Mouse (Mus musculus) common myeloid progenitor, adult 5-6 weeks (primary cell): ENCODE results near the gene Krt27. TPM values are rescaled to one million over a fixed set of nuclear protein-coding genes. Genes with fewer than 3 reads are reported as not detected.

ENCODE experiments used
- ATAC-seq: replicated peaks from 2 replicates; pipeline ENCODE4 v1.8.0; 2016; ENCODE audit warnings: low read depth, mild to moderate bottlenecking, moderate TSS enrichment, inconsistent platforms; ENCODE audit not compliant: poor library complexity, severe bottlenecking
- total RNA-seq: library from RNA; stranded (forward); fragments of 200-1000, 187-1606 nt; gene quantifications from 2 replicates; pipeline ENCODE4 v1.2.3, GENCODE M21; 2017

Krt27 gene
- not detected in 2 replicates for total RNA-seq

DNA sequence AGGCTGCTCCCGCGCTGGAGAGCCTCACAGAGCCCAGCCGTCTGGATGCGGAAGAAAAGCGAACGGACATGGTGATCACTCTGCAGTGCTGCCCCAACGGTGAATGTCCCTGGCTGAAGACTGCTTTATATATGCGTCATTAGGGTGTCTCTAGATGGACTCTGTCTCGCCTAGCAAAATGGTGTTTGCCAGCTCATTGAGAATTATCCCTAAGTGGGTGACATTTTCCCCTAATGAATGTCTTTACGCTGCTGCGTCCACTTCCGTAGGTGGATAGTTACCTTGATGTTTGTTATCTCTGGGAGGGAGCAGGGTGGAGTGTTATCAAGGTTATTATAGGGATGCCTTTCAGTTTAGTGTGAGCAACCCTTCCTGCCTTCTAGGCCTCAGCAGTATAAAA lies at the start of gene Krt27:
Gene Krt27, minus strand, starts transcription at position 101 of the 400 bp plus-strand sequence.
- no peak for ATAC-seq

DNA sequence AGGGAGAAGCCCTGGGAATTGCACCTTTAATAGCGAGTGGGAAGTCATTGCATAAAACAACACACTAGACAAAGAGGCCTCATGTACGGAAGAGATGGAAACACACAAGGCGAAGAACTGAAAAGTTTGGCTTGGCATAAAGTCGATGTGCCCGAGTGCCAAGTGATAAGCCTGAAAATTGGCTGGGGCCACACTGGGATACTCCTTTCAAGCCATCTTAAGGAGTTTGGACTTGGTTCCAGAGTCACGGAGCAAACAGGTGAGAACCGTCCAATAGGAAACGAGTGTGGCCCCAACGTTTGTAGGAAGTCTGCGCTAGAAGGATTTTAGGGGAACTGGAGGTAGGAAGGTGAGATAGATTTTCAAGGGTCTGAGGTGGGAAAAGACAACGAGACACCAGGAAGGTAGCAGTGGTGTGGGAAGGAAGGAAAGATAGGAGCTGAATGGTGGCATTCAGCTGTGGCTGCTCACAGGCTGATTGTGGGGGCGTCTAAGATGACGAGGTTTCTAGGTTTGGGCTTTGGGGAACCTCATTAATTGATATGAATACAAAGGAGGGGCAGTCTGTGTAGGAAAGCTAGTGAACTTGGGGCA lies 49.1 kb upstream of the Krt27 start:
- no peak for ATAC-seq

DNA sequence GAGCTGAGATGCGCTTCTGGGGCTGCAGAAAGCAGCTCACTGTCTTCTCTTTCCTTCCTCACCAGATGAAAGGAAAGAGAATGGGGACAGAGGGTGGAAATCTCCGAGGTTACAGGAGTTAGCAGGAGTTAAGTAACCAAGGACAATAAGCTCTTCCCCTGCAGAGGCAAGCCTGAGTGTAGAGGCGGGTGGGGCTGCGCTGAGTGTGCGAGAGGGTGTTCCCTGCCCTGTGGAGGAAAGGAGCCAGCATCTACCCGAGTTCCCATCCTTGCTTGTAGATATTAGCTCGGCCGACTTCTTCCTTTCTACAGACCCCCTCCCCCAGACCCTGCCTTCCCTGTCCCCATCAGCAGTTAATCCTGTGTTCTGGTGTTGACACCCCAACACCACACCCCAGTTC lies 47.9 kb upstream of the Krt27 start:
- ATAC-seq: no peak

DNA sequence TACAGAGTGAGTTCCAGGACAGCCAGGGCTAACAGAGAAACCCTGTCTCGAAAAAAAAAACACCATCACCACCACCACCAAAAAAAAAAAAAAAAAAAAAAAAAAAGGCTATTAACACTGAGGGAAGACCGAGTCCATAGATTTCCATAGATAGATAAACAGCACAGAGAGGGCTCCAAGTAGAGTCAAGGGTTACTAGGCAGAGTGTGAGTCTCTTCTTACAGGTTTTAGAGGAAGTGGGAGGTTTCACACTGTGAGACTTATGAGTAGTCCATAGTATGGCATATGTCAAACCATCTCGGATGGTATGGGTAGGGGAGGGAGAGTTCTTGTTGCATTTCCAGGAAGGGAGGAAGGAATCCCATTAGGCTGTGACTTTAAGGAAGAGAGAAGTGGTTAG lies 47.2 kb upstream of the Krt27 start:
- ATAC-seq: no peak

DNA sequence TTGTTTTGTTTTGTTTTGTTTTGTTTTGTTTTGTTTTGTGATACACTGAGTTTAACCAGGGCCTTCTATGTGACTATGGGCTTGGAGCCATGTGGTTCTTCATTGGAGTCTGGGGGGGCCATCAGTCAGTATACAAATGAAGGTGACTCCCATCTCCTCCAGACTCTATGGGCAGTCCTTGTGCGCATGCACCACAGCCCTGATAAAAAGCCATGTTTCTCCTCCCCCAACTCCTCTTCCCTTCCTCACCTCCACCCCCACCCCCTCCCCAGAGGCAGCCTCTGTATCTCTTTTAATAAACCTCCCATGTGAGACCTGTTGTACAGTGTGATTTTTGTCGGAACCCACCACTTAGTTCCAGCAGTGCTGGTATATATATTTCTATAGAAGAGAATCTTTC lies 45.8 kb upstream of the Krt27 start:
- no peak for ATAC-seq

DNA sequence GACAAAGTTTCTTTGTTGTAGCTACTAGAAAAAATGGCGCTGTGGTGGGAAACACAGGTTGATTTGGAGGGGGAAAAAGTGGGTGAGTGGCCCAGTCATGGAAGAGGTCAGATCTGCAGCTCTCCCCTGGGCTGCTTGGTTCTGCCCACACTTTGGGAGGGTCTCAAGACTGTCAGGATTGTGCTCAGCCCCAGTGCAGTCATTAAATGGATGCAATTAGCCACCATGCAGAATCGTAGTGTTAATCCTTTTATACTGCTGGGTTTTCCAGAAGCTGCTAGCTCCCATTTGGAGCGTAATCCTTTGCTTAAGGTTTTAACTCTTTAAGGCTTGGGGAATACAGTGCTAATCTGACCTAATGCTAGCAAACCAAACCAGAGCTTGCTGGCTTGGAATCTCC lies 45.1 kb upstream of the Krt27 start:
- no peak for ATAC-seq

DNA sequence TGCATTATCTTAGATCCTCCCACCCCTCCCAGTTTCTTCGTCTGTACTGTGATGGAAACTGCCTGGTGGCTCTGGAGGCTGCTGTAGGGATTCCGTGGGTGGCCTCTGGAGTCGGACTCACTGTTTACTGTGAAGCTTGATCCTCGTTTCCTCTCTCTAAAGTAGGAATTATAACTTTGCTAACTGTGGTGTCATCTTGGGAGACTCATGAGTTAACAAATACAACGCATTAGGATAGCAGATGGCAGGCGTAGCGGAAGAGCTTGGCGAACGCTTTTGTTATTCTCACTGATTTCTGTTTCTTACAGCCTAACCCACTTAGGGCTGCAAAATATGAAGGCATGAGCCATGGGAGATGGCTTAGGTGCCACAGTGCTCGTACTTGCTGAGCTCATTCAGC lies 41.6 kb upstream of the Krt27 start:
- no peak for ATAC-seq

DNA sequence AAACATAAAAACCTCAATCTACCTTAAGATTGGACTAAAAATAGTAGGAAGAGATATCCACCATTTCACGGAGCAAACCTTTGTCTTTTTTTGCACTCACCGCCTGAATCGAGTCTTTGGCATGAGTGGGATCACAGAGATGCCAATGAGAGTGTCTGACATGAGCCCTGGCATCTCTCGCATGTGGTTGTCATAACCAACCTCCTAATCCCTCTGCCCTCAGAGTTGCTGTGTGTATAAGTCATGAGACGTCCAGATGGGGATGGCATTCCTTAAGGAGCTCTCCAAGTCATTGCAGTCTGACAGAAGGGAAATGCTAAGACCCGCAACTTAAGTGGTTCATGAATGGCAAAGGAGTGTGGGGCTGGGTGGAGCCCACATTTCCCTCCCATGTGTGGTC lies 40.5 kb upstream of the Krt27 start:
- no peak for ATAC-seq

DNA sequence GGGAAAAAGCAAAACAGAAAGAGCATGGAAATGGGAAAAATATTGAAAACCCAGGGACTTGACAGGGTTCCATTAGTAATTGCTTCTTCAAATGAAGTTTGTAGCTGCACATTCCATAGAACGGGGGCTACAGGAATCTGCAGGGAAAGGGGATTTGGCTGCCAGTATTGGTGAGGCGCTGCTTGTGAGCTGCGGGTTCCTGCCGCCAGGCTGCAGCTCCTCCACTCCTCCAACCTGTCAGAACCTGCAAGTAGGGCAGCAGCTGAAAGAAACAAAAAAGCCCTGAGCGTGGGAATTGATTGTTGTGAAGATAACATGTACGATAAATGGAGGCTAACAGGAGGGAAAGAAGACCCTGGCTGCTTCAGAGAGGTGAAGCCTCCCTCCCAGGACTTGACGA lies 40.0 kb upstream of the Krt27 start:
- ATAC-seq: no peak

DNA sequence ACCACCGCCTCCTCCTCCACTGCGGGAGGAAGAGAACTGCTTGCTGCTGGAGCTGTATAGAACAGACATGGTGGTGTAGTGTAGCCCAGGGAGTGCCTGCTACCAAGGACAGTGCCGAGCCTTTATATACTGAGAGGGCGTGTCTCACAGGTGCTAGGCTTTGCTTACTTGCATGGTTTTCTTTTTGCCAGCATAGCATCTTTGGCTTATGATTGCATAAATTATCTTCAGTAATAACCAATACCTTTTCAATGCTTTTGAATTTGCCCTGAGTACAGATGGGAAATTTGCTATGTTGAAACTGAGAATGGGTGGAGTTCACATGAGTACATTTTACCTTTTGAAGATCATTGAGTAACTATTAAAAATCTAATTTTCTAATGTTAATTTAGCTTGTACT lies 38.4 kb upstream of the Krt27 start, which contains the start of gene Krt10:
Gene Krt10, minus strand, starts transcription at position 101 of the 400 bp plus-strand sequence.
- ATAC-seq: no peak

DNA sequence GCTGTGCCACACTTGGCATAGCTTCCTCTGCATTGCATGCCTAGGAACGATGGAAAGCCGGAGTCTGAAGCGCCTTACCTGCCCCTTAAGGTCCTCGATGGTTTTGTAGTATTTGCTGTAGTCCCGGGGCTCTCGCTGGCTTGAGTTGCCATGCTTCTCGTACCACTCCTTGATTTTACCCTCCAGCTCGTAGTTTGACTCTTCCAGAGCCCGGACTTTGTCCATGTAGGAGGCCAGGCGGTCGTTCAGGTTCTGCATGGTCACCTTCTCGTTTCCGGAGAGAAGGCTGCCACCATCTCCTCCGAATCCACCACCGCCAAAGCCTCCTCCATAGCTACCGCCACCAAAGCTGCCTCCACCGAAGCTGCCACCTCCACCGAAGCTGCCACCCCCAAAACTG lies 37.8 kb upstream of the Krt27 start:
- no peak for ATAC-seq

DNA sequence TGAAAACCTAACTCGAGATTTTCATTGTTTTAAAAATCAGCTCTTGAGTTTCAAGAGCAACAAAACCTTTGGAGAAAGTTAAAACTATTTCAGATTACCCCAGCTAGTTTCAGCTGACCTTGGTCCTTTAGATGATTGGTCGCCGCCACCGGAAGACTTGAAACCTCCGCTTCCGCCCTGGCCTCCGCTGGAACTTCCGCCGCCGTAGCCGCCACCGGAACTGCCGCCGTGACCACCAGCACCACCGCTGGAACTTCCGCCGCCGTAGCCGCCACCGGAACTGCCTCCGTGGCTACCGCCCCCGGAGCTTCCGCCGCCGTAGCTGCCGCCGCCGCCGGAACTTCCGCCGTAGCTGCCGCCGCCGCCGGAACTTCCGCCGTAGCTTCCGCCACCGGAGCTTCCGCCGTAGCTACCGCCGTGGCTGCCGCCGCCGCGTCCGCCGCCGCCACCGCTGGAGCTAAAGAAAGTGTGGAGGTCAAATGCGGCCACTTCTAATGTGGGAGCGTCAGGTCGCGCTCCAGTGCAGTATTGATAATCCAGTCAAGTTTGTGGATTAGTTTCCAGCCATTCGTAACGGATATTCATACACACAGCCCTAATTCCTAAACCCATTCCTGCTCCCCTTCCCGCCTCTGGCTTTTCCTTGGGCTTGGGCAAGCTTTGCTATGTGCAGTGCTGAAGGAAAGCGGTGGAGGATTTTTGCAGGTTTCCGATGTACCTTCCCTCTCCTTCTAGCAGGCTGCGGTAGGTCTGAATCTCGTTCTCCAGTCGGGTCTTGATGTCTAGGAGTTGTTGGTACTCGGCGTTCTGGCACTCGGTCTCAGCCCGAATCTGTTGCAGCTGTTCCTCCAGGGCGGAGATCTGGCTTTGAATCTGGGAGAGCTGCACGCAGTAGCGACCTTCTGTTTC lies 35.2 kb upstream of the Krt27 start:
- peak; percentile 95 for ATAC-seq

DNA sequence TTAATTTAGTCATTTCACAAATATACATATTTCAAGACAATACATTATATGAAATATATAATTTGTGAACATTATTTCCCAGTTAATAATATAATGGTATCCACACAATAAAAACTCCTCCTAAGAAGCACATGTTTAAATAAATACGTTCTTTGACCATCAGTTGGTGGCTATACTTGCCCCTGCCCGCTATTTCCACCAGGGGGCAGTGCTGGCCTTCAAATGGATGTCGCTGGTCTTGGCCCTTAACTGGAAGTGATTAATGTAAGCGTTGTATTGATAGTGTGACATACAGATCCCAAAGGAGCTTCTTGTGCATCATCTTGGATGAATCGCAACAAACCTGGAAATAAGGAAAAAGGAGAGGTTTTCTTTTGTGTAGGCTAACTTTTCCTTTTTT lies 28.7 kb upstream of the Krt27 start:
- peak; percentile 85 for ATAC-seq

DNA sequence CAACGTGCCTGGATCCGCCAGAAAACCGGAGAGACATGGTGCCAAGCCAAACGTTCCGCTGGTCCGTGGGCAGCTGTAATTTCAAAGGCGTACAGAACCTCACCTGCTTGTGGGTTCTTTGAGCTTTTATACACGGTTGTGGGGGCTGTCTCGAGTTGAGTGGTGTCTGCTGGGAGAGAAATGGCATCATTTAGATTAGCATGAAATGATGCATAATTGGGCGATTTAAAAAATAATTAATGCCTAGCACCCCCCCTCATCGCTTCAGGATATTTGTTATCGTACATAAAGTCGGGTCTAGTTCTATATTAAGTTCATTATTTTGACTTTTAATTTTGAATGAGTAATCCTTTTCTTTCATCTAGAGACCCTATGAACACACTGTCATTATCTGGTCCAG lies 23.9 kb upstream of the Krt27 start, which contains the start of gene Krt28:
Gene Krt28, minus strand, starts transcription at position 101 of the 400 bp plus-strand sequence.
- ATAC-seq: no peak

DNA sequence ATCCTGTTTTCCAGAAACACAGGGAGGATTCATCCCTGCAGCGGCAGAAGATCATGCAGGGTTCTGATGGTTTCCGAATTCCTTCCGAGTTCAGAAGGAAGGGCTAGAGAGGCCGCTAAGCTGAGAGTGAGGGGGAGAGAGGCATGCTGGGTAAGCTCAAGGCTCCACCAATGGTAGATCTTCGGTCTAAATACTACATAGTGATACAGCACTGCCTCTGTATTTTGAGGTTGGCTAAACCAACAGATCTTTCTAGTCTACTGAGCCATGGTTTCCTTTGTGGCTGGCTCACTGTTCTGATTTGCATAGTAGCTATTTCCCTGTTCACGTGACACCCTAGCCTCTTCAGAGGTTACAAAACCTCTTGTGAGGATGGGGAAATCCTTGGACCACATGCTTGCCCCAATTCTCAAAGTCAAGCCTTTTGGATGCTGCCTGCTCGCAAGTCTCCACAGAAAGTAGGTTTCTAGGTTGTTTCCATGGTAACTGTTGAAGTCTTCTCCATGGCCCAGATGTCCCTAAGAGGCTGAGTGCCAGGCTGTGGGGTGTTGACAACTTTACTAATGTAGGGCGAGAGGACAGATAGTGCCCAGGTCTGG lies 19.0 kb upstream of the Krt27 start:
- peak; percentile 60 for ATAC-seq

DNA sequence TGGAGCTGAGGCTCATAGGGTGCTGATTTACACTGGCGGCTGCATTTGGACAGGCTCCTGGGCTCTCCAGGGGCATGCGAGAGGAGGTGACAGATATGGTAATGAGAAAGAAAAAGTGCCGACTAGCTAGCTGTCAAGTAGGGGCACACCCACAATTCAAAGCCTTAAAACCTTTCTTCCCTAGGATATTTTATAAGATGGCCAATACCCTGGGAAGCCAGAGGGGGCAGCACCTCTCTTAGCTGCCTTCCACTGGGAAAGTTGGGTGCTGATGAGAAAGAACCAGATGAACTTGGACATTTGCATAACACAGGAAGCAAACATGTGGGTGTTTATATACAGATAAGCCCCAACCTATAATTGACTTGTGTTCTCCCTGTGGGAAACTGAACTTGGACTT lies 18.3 kb upstream of the Krt27 start:
- no peak for ATAC-seq

DNA sequence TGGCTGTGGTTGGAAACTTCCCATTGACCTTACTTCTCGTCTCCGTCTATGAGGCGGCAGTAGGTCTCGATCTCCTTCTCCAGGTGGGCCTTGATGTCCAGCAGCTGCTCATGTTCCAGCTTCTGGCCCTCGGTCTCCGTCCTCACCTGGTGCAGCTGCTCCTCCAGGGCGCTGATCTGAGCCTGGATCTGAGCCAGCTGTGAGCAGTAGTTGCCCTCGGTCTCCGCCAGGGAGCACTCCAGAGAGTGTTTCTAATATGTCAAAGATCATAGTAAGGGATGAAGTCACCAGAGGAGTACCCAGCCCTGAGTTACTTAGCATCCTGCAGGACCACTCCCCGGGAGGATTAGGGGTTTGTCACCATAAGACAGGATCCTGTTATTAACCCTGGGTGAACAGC lies 15.9 kb upstream of the Krt27 start:
- ATAC-seq: no peak

DNA sequence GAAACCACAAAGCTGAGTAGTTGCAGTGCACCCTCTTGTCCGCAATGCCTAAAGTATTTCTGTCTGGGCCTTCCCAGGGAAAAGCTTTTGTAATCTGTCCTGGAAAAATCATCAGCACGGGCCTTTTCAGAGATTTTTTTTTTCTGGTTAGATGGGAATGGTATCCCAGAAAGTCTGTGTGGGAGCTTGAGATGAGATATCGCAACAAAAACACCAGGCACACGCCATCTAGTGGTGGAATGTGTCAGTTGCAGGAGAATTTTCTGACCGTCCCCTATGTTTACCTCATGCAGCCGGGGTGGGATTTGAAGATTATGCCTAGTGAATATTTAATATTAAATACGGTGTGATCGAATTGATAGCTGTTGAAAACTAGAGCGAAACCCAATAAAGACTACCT lies 13.5 kb upstream of the Krt27 start:
- ATAC-seq: no peak

DNA sequence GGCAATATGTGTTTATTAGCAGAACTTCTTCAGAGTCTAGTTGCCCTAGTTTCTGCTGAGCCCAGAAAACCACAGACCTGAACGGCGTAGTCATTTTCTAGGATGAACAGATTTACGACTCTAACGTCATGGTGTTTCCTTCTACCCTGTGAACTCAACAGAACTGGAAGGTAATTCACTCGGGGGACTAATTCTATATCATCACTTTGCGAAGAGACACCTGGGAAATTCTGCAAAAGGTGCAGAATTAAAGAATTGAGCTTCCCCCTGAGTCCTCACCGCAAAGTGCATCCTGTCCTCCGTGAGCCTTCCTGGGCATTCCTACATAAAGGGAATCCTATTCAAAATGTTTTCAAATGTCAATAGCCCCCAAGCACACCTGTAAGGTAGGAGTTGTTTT lies 10.5 kb upstream of the Krt27 start:
- no peak for ATAC-seq

DNA sequence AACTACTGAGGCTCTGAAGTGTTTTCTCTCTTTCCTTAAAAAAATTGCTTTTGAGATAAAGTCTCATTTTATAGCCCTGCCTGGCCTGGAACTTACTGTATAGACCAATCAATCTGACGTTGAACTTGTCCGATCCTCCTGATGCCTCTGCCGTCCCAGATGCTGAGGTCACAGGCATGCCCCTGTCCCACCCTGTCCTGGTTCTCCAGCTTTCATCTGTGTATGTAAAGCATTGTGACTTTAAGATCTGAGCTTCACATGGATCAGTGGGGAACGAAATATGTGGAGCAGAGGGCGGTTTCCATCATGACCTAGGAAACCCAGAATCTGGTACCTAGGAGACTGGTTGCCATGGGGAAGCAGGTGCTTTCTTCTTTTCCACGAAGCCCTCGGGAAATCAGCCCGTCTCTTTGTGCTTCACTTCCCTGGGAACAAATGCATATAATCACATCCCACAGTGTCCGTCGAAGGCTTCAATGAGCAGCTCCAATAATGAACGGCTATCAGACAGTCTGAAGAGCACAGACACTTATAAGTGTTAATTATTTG lies 11.5 kb downstream of the Krt27 start:
- ATAC-seq: no peak

DNA sequence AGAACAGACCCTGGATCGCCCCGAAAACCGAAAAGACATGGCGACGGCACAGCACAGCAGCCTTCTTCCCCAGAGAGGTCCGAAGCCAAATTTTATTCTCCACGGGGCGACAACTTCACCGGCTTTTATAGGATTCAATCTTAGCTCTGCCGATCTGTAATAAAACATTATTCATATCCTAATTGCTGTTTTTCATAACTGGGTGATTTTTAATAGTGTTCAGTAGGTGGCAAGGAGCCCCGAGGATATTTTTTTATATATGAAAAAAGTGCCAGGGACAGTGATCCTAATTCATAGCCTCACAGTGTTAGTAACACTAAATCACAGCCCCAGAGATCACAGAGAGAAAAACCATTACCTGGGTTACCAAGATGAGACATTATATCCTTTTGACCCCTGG lies 13.0 kb downstream of the Krt27 start, which contains the start of gene Krt26:
Gene Krt26, minus strand, starts transcription at position 101 of the 400 bp plus-strand sequence.
- no peak for ATAC-seq
